Mouse (Mus musculus) layer of hippocampus, postnatal 25 days (tissue): ENCODE results near the gene Per2. TPM values are rescaled to one million over a fixed set of nuclear protein-coding genes. Genes with fewer than 3 reads are reported as not detected.

ENCODE experiments used
- DNase-seq, 2 experiments: peaks; one replicate each; pipeline ENCODE4 v3.0.0; 2022; ENCODE audit warnings: mixed read lengths in 2 of 2, low spot score in 1 of 2; ENCODE audit errors: extremely low spot score in 1 of 2
- total RNA-seq, 2 experiments: library from RNA; stranded (reverse); gene quantifications; 2 replicates each; pipeline ENCODE4 v1.2.3; 2021

The Per2 gene
- total RNA-seq, 2 experiments from 2014 or later = 21.5 to 23.8 TPM

GRCm38 (mm10) chr1:91460564-91460963 lies 1.4 kb upstream of the Per2 start:
- no peak for DNase-seq

GRCm38 (mm10) chr1:91460069-91460468 lies 945 bp upstream of the Per2 start:
- DNase-seq = no peak

GRCm38 (mm10) chr1:91458223-91458861 lies 782 bp downstream of the Per2 start:
- no peak for DNase-seq

DNA sequence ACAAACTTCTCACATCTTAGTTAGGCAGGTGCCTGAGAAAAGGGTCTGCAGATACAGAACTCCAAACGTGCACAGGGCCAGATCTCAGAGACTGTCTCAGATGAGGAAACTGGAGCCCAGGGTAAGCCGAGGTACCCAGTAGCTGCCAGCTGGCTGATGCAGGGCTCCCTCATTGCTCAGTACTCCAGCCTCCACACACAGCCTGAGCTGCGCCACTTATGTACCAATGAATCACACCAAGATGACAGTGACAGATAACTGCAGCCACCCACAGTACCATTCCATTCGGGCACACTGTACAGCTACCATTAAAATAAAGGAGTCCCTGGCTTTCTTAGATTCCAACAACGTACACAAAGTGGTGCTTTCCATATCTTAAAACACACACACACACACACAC lies 1.4 kb downstream of the Per2 start:
- peak in 1 of 2 experiments; percentile 25 for DNase-seq

- DNase-seq = no peak
These were observed 2.0 kb downstream of the Per2 start for GRCm38 (mm10) chr1:91457116-91457515.

DNA sequence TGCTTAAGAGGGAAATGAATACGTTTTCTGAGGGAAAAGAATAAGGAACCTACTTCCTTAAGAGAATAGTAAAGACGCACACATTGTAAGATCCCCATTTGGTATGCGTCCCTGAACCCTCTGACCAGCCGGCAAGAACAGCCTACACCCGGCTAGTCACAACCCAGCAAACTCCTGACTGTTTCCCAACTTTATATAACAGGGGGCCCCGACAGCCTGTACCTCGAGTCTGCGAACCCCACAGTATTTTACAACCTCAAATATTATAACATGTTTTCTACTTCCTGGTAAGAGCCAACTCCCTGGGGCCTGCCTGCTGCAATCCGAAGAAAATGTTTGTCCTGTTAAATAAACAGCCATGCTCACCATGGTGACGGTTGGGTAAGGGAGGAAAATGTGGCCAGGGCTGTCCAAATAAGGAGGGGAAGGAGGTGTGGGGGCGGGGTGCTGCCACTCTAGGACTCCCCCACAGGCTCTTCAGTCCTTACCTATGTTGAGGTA lies 2.8 kb downstream of the Per2 start:
- DNase-seq = peak in 1 of 2 experiments; percentile 40

DNA sequence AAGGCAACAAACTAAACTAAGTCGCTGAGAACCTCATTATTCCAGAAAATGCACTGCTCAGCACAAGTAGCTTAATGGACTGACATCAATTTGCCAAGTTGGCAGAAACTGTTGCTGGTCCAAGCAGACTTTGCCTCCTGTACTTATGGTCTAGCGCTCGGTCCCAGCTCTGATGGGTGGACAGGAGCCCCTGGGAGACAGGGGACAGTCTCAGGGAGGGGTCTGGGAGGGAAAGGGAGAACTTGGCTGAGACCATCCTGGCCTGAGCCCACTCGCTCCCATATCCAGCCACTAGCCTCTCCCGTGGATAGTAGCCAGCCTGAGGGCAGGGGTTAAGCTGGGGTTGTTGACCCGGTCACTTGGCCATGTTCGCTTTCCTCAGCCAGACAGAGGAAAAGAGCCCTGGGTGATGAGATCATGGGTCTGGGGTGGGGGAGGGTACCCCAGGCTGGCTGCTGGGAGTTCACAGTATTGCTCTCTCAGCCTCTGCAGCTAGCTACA lies 3.4 kb downstream of the Per2 start:
- no peak for DNase-seq

- DNase-seq = no peak
These were observed 4.2 kb downstream of the Per2 start for GRCm38 (mm10) chr1:91454927-91455326.

- no peak for DNase-seq
These were observed 4.8 kb downstream of the Per2 start for GRCm38 (mm10) chr1:91454366-91454765.

DNA sequence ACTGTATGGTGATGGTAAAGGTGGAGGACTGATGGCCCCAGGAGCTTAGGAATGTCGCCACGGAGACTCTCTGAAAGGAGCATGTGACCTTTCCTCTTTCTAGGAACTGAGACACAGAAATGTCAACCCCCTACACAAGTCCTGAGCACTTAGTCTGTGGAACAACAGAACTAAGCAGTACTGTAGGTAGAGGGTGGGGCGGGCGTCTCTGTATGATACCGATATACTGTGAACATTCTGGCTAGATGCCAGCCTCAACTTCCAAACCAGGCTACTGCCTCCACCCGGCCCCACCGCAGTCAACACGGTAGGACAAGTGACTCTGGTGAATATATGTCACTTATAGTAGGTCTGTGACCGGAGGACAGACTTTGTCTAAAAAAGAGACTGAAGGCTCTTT lies 5.2 kb downstream of the Per2 start:
- no peak for DNase-seq

GRCm38 (mm10) chr1:91451547-91452084 lies 7.5 kb downstream of the Per2 start:
- DNase-seq = no peak

DNA sequence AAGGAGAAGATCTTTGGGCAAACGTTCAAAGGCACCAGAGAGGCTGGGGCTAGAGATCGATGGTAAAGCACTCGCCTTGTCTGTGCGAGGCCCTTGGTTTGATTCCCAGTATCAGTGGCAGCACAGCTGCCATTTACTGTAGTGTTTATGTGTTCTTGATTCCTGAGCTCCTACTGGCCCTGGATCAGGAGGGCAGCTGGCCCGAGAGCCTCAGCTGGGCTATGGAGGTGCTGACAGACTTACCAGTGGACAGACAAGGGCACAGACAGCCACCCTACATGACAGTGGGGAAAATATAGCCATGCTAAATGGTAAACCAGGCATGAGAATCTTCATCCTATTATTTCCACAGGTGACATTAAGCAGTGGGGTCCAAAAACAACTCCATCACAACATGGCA lies 8.3 kb downstream of the Per2 start:
- no peak for DNase-seq

- DNase-seq = no peak
These were observed 10.4 kb downstream of the Per2 start for GRCm38 (mm10) chr1:91448688-91449087.

DNA sequence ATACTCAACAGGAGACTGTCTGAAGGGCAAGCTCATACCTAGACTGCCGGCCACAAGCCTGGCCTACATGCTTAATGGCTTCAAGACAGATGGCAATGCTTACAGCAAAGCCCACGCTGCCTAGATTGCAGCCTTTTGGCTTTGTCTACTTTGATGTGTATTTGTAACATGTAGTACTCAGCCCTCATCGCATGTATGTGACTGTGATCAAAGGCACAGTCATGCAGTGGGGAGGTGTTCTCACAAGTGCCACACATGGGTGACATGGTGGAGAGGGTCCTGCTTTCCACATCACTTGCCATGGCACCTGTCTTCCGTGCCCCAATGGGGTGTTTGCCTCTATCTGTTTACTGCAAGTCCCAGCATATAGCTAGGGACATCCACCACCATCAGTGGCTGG lies 12.6 kb downstream of the Per2 start:
- no peak for DNase-seq

GRCm38 (mm10) chr1:91446060-91446459 lies 13.1 kb downstream of the Per2 start:
- no peak for DNase-seq

DNA sequence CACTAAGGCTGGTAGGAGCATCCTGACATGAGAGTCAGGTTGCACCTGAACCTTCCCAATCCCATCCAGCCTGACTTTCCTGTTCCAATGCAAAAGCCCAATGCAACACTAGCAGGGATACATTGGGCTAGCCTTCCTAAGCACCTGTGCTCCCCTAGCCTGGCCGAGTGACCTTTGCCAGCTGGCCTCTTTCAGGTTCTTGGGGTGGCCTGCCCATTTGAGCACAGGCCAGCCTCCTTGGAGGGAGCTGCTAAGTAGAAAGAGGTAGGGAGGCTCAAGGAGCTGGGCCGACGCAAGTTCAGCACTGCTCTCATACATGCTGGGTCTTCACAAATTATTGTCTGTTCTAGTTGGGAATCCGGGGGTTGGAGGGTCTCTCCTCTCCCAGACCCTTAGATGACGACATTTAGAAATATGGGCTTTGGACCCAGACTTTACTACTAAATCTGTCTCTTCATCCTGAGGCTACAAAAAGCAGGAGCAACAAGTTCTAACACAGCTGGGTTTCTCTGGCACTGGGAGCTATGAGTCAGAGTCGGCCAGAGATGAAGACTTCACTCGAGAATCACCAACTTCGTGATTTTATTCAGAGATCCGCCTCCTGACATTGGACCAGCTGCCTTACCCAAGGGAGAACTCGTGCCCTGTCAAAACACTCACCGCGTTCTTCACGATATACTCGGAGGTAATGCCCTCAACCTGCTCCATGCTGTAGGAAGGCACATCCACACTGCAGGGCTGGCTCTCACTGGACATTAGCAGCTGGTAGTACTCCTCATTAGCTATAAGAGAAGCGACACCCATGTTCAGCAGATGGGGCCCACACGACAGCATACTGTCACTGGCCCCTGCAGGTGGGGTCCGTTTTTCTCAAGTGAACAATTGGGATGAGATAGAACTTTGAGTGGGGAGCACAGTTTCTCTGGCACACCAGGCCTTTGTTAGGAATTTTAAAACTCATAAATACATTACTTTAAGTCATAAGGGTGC lies 14.0 kb downstream of the Per2 start:
- no peak for DNase-seq

DNA sequence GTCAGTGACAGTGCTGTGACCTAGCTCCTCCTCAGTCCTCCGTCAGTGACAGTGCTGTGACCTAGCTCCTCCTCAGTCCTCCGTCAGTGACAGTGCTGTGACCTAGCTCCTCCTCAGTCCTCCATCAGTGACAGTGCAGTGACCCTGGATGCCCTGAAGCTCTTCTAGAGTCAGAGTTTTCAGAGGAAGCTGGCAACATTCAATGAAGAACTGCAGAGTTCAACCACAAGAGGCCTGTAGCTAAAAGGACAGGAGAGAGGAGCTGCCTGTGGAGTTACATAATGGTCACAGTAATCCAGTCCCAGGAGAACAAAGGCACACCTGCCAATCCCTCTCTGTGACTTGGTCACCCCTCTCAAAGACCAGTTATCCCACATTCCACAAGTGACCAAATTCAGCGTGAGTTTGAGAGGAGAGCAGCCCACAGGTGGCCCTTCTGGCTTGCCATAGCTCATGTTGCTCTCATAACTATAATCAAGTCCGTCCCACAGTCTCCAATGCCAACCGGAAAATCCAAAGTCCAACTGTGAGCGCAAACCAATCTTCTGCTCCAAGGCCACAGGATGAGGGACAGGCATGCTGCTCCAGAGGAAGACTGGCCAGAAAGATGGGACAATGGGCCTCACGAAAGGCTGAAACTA lies 16.7 kb downstream of the Per2 start:
- DNase-seq = no peak

DNA sequence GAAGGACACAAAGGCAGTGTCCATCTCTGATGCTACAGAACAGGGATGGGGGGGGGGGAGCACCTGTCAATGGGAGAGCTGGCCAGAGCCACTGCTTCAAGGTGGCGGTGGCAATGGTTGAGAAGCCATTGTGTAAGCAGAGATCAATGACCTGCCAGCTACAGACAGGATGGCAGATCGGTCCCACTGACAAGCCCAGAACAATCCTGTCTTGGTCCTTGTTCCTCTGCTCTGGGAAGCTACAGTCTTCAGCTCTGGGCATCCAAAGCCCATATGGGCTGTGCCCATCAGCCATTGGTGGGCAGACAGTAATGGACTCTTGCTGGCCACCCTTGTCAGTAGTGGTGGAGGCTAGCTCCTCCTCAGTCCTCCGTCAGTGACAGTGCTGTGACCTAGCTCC lies 17.3 kb downstream of the Per2 start:
- no peak for DNase-seq

DNA sequence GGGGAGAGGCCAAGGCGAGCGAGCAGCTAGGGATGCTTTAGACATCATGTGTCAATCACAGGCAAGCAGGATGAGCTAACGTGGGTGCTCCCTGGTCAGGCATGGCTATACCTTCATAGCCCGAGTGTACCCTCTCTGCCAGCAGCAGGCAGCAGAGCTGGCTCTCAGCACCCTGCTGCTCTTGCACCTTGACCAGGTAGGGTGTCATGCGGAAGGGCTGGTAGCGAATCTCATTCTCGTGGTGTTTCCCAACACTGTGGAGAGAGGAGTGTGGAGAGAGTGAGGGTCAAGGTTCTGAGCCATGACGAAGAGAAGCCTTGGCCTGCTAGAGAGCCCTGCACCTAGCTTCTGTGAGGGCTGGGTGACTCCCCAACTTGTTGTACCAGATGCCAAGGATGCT lies 19.3 kb downstream of the Per2 start:
- DNase-seq = no peak

GRCm38 (mm10) chr1:91437573-91437972 lies 21.6 kb downstream of the Per2 start:
- DNase-seq = no peak

DNA sequence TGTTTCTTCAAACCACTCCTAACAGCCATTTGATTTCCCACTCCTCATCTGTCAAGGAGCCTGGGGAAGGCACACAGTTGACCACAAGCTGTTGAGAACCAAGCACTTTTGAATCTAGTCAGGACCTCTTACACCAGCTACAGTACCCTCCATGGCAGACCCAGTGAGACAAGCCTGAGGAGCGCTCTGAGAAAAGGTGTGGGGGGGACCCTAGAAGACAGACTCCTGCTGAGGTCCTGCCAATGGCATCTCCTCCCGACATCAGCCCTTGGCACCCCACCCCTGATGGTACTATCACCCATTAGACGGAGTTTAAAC lies 22.1 kb downstream of the Per2 start:
- no peak for DNase-seq
